Mouse (Mus musculus) embryonic facial prominence, embryonic 10.5 days (tissue): ENCODE measurements around the gene Poc1b. TPM values are rescaled to one million over a fixed set of nuclear protein-coding genes. Genes with fewer than 3 reads are reported as not detected.
"Not testable (repeated sequence)": the region's sequence is repeated elsewhere in the genome, so short reads cannot be mapped to it uniquely, and the experiment has no call there.

Source experiments
- DNase-seq: peaks from one replicate; pipeline ENCODE4 v3.0.0-alpha.2; 2017; ENCODE audit warnings: low spot score
- H3K27ac ChIP-seq: fragments of 300-500 bp; sonication (generic); replicated peaks from 2 replicates; pipeline ENCODE4 v1.5.1; 2016; ENCODE audit warnings: mild to moderate bottlenecking
- H3K27me3 ChIP-seq: fragments of 300-500 bp; sonication (generic); replicated peaks from 2 replicates; pipeline ENCODE4 v1.6.1; 2016; ENCODE audit warnings: low read depth, mild to moderate bottlenecking; ENCODE audit not compliant: poor library complexity, severe bottlenecking
- H3K36me3 ChIP-seq: fragments of 300-500 bp; sonication (generic); replicated peaks from 2 replicates; pipeline ENCODE4 v1.6.1; 2016; ENCODE audit warnings: mild to moderate bottlenecking, moderate library complexity
- H3K4me1 ChIP-seq: fragments of 300-500 bp; sonication (generic); 2 replicates; pipeline ENCODE4 v1.6.1; 2016
- H3K4me3 ChIP-seq: fragments of 300-500 bp; sonication (generic); 2 replicates; pipeline ENCODE4 v1.5.1; 2016; ENCODE audit warnings: mild to moderate bottlenecking, moderate library complexity
- H3K9me3 ChIP-seq: fragments of 300-500 bp; sonication (generic); 2 replicates; pipeline ENCODE4 v1.6.1; 2016; ENCODE audit warnings: mild to moderate bottlenecking
- WGBS: fragments of 180-500 bp; shearing (Covaris S2); methylation state at CpG from one replicate; pipeline ENCODE4 v1.1.7; 2016; 5-methylcytosine and 5-hydroxymethylcytosine counted together
- polyA plus RNA-seq: library from polyadenylated mRNA; unstranded; fragments of >200 nt; fragmentation: Nextera tagmentation; extraction: Ambion mirVana; gene quantifications from 2 replicates; pipeline ENCODE4 v1.2.1, GENCODE M21; 2016

The Poc1b gene
- polyA plus RNA-seq, 1 experiment from 2014 or later, result 32.6 TPM

- no peaks in the 10 kb centered on the region for H3K36me3 ChIP-seq
- H3K27ac ChIP-seq, result no peak overlapping the region
- no peaks in the 10 kb centered on the region for H3K27me3 ChIP-seq
- no peak overlapping the region for H3K4me3 ChIP-seq
- no peaks in the 10 kb centered on the region for H3K9me3 ChIP-seq
- WGBS, result 56% methylated on average over 2 of the region's 2 CpGs
- no peak for DNase-seq
- peaks cover 43% of the 10 kb centered on the region for H3K4me1 ChIP-seq
Observed at GRCm38 (mm10) chr10:99207121-99207520, 100.3 kb downstream of the Poc1b start.

- WGBS, result 67% methylated on average over 13 of the region's 13 CpGs
- DNase-seq, result no peak
Observed at GRCm38 (mm10) chr10:99209146-99209800, 102.4 kb downstream of the Poc1b start.

GRCm38 (mm10) chr10:99211021-99211420 is 104.2 kb downstream of the Poc1b start:
- WGBS, result 95% methylated on average over 6 of the region's 6 CpGs
- H3K9me3 ChIP-seq, result no peaks in the 10 kb centered on the region
- no peaks in the 10 kb centered on the region for H3K27me3 ChIP-seq
- H3K36me3 ChIP-seq, result no peaks in the 10 kb centered on the region
- H3K27ac ChIP-seq, result no peak overlapping the region
- peaks cover 21% of the 10 kb centered on the region for H3K4me1 ChIP-seq
- DNase-seq, result no peak
- no peak overlapping the region for H3K4me3 ChIP-seq

More at GRCm38 (mm10) chr10:99209146-99209800, 102.4 kb downstream of the Poc1b start:
- Histone ChIP-seq H3K9me3 (no peaks in the 10 kb centered on the region), H3K4me3 (no peak overlapping the region), H3K27ac (no peak overlapping the region), H3K36me3 (no peaks in the 10 kb centered on the region), H3K4me1 (peaks cover 24% of the 10 kb centered on the region), H3K27me3 (no peaks in the 10 kb centered on the region)

- H3K27me3 ChIP-seq, result no peaks in the 10 kb centered on the region
- no peaks in the 10 kb centered on the region for H3K36me3 ChIP-seq
- peaks cover 21% of the 10 kb centered on the region for H3K4me1 ChIP-seq
- no peak for DNase-seq
- WGBS, result 92% methylated on average over 9 of the region's 9 CpGs
- H3K4me3 ChIP-seq, result no peak overlapping the region
- no peak overlapping the region for H3K27ac ChIP-seq
- no peaks in the 10 kb centered on the region for H3K9me3 ChIP-seq
Observed at GRCm38 (mm10) chr10:99211503-99212265, 104.8 kb downstream of the Poc1b start.

- Histone ChIP-seq H3K36me3 (no peaks in the 10 kb centered on the region), H3K4me3 (no peak overlapping the region), H3K4me1 (peaks cover 5% of the 10 kb centered on the region), H3K27me3 (no peaks in the 10 kb centered on the region), H3K27ac (0 out of 2 replicates have a peak overlapping the region, but pooled peaks have one; percentile 24), H3K9me3 (no peaks in the 10 kb centered on the region)
- DNase-seq, result no peak
- WGBS, result 87% methylated on average over 15 of the region's 15 CpGs
Observed at GRCm38 (mm10) chr10:99214421-99215299, 107.8 kb downstream of the Poc1b start.

- not testable (repeated sequence) for H3K27ac ChIP-seq, H3K27me3 ChIP-seq, H3K4me3 ChIP-seq, H3K36me3 ChIP-seq, H3K9me3 ChIP-seq, H3K4me1 ChIP-seq, DNase-seq
- 93% methylated on average over 15 of the region's 15 CpGs for WGBS
Observed at GRCm38 (mm10) chr10:99216570-99216969, 109.7 kb downstream of the Poc1b start.

- DNase-seq, result no peak
- WGBS, result 92% methylated on average over 8 of the region's 8 CpGs
- Histone ChIP-seq H3K4me1 (no peaks in the 10 kb centered on the region), H3K36me3 (no peaks in the 10 kb centered on the region), H3K27ac (no peak overlapping the region), H3K27me3 (no peaks in the 10 kb centered on the region), H3K9me3 (no peaks in the 10 kb centered on the region), H3K4me3 (no peak overlapping the region)
Observed at GRCm38 (mm10) chr10:99221540-99221939, 114.7 kb downstream of the Poc1b start.

- Histone ChIP-seq H3K4me3 (no peak overlapping the region), H3K4me1 (peaks cover 11% of the 10 kb centered on the region), H3K36me3 (no peaks in the 10 kb centered on the region), H3K27me3 (no peaks in the 10 kb centered on the region), H3K27ac (no peak overlapping the region), H3K9me3 (no peaks in the 10 kb centered on the region)
- no peak for DNase-seq
- WGBS, result 84% methylated on average over 5 of the region's 5 CpGs
Observed at GRCm38 (mm10) chr10:99222726-99223125, 115.9 kb downstream of the Poc1b start.

GRCm38 (mm10) chr10:99224218-99224617 is 117.4 kb downstream of the Poc1b start:
- no peak for DNase-seq
- no peak overlapping the region for H3K4me3 ChIP-seq
- H3K27me3 ChIP-seq, result peaks cover 4% of the 10 kb centered on the region; the same call in 1 of the 2 replicates
- H3K9me3 ChIP-seq, result no peaks in the 10 kb centered on the region
- H3K27ac ChIP-seq, result no peak overlapping the region
- 81% methylated on average over 3 of the region's 3 CpGs for WGBS
- peaks cover 26% of the 10 kb centered on the region for H3K4me1 ChIP-seq
- H3K36me3 ChIP-seq, result no peaks in the 10 kb centered on the region

- WGBS, result 89% methylated on average over 5 of the region's 5 CpGs
- H3K27ac ChIP-seq, result no peak overlapping the region
Observed at GRCm38 (mm10) chr10:99226782-99227181, 119.9 kb downstream of the Poc1b start.

GRCm38 (mm10) chr10:99227968-99228864 is 121.4 kb downstream of the Poc1b start:
- 27% methylated on average over 17 of the region's 17 CpGs for WGBS
- DNase-seq, result peak; percentile 41
- Histone ChIP-seq H3K36me3 (no peaks in the 10 kb centered on the region), H3K27ac (peak overlapping the region; percentile 59), H3K9me3 (no peaks in the 10 kb centered on the region), H3K4me3 (peak overlapping the region; percentile 43; the same call in 1 of the 2 replicates), H3K27me3 (peaks cover 4% of the 10 kb centered on the region; the same call in 1 of the 2 replicates), H3K4me1 (peaks cover 41% of the 10 kb centered on the region)

More at GRCm38 (mm10) chr10:99226782-99227181, 119.9 kb downstream of the Poc1b start:
- no peaks in the 10 kb centered on the region for H3K36me3 ChIP-seq
- peaks cover 4% of the 10 kb centered on the region; the same call in 1 of the 2 replicates for H3K27me3 ChIP-seq
- H3K4me3 ChIP-seq, result no peak overlapping the region
- no peak for DNase-seq
- H3K9me3 ChIP-seq, result no peaks in the 10 kb centered on the region
- peaks cover 30% of the 10 kb centered on the region for H3K4me1 ChIP-seq
